Mouse (Mus musculus) heart, adult 2 months (tissue): ENCODE data around the gene Ntn1. TPM values are rescaled to one million over a fixed set of nuclear protein-coding genes. Genes with fewer than 3 reads are reported as not detected.

Experiments
- DNase-seq, 2 experiments: peaks; one replicate each; pipeline ENCODE4 v3.0.0; 2021
- H3K27ac ChIP-seq: fragments of 200-600 bp; 2 replicates; pipeline ENCODE4 v1.8.1; 2022
- H3K27me3 ChIP-seq: fragments of 200-500 bp; 2 replicates; pipeline ENCODE4 v1.6.1; 2012; ENCODE audit warnings: mild to moderate bottlenecking, low read length, inconsistent platforms, mixed read lengths; ENCODE audit not compliant: control insufficient read depth, insufficient read depth
- H3K36me3 ChIP-seq: fragments of 200-500 bp; 2 replicates; pipeline ENCODE4 v1.6.1; 2012; ENCODE audit warnings: low read length, inconsistent platforms; ENCODE audit not compliant: control insufficient read depth, insufficient read depth
- H3K4me1 ChIP-seq: fragments of 200-500 bp; 2 replicates; pipeline ENCODE4 v1.6.1; 2011; ENCODE audit warnings: low read length; ENCODE audit not compliant: control insufficient read depth, insufficient read depth
- H3K4me3 ChIP-seq: fragments of 200-600 bp; 2 replicates; pipeline ENCODE4 v1.8.1; 2022
- H3K79me2 ChIP-seq: fragments of 200-500 bp; replicated peaks from 2 replicates; pipeline ENCODE4 v1.6.1; 2012; ENCODE audit warnings: mild to moderate bottlenecking, inconsistent platforms, low read length, moderate library complexity, mixed read lengths; ENCODE audit not compliant: control insufficient read depth, insufficient read depth
- H3K9ac ChIP-seq: fragments of 200-500 bp; 2 replicates; pipeline ENCODE4 v1.6.1; 2012; ENCODE audit warnings: low read depth, mild to moderate bottlenecking, control low read depth, inconsistent platforms, low read length, mixed read lengths
- CTCF ChIP-seq: fragments of 200-600 bp; IDR thresholded peaks from 2 replicates; pipeline ENCODE4 v1.8.1; 2022; ENCODE audit warnings: antibody characterized with exemption, mild to moderate bottlenecking, moderate library complexity
- EP300 ChIP-seq: fragments of 200-500 bp; IDR thresholded peaks from 2 replicates; pipeline ENCODE4 v1.6.1; 2011; ENCODE audit warnings: low read depth, low read length, control low read depth; ENCODE audit not compliant: insufficient read depth
- POLR2A ChIP-seq: fragments of 200-500 bp; IDR thresholded peaks from 2 replicates; pipeline ENCODE4 v1.6.1; 2011; ENCODE audit warnings: mild to moderate bottlenecking, low read depth, low read length, control low read depth; ENCODE audit not compliant: insufficient read depth
- WGBS: fragments of 180-500 bp; shearing (Covaris S2); methylation state at CpG from one replicate; pipeline ENCODE4 v1.1.7; 2018; 5-methylcytosine and 5-hydroxymethylcytosine counted together
- intact Hi-C: fragments of 180-260 bp; cut with DNase I; formaldehyde crosslinking; loops from one replicate; pipeline ENCODE4 v1.15.1; 2025
- polyA plus RNA-seq: library from polyadenylated mRNA; depleted of rRNA; stranded (reverse); fragments of >200 nt; gene quantifications from 2 replicates; pipeline ENCODE4 v1.2.3, GENCODE M21; 2012
- total RNA-seq, 2 experiments: library from RNA; stranded (reverse); gene quantifications; 2 replicates each; pipeline ENCODE4 v1.2.3; 2021

Gene Ntn1
- total and polyA plus RNA-seq, 3 experiments: 32.4 to 70.5 (median 55.1) TPM

GRCm38 (mm10) chr11:68226654-68227057 is 174.0 kb downstream of the Ntn1 start:
- no peak for DNase-seq
- Histone ChIP-seq H3K9ac (no peak overlapping the region), H3K4me1 (no peaks in the 10 kb centered on the region), H3K27ac (no peak overlapping the region), H3K4me3 (no peak overlapping the region), H3K27me3 (no peaks in the 10 kb centered on the region), H3K36me3 (no peaks in the 10 kb centered on the region), H3K79me2 (no peaks in the 10 kb centered on the region)
- TF ChIP-seq EP300: no peak
- no peak for TF ChIP-seq CTCF
- TF ChIP-seq POLR2A: no peak
- WGBS: 82% methylated on average over 5 of the region's 5 CpGs
- intact Hi-C loops: no loop called here

- H3K9ac ChIP-seq: no peak overlapping the region
- H3K27ac ChIP-seq: no peak overlapping the region
- WGBS: 73% methylated on average over 13 of the region's 13 CpGs
- no peaks in the 10 kb centered on the region for H3K27me3 ChIP-seq
- no peak overlapping the region for H3K4me3 ChIP-seq
- H3K36me3 ChIP-seq: no peaks in the 10 kb centered on the region
- no peaks in the 10 kb centered on the region for H3K79me2 ChIP-seq
- intact Hi-C loops: no loop called here
- no peak for TF ChIP-seq CTCF
- no peak for TF ChIP-seq EP300
- no peak for TF ChIP-seq POLR2A
- no peak for DNase-seq
- no peaks in the 10 kb centered on the region for H3K4me1 ChIP-seq
Observed at GRCm38 (mm10) chr11:68223143-68223542, 177.5 kb downstream of the Ntn1 start.

- Histone ChIP-seq H3K27me3 (no peaks in the 10 kb centered on the region), H3K36me3 (no peaks in the 10 kb centered on the region), H3K4me3 (no peak overlapping the region), H3K4me1 (no peaks in the 10 kb centered on the region; the same call in 1 of the 2 replicates), H3K9ac (no peak overlapping the region), H3K79me2 (no peaks in the 10 kb centered on the region), H3K27ac (no peak overlapping the region)
- no peak for DNase-seq
- TF ChIP-seq EP300: no peak
- TF ChIP-seq POLR2A: no peak
- TF ChIP-seq CTCF: no peak
- WGBS: 82% methylated on average over 7 of the region's 7 CpGs
- intact Hi-C loops: no loop called here
Observed at GRCm38 (mm10) chr11:68222209-68222608, 178.4 kb downstream of the Ntn1 start.

- Histone ChIP-seq H3K79me2 (no peaks in the 10 kb centered on the region), H3K27me3 (no peaks in the 10 kb centered on the region), H3K4me1 (no peaks in the 10 kb centered on the region; the same call in 1 of the 2 replicates), H3K27ac (no peak overlapping the region), H3K36me3 (no peaks in the 10 kb centered on the region), H3K9ac (no peak overlapping the region), H3K4me3 (no peak overlapping the region)
- no peak for DNase-seq
- 86% methylated on average over 4 of the region's 4 CpGs for WGBS
- TF ChIP-seq EP300: no peak
- TF ChIP-seq POLR2A: no peak
- TF ChIP-seq CTCF: no peak
- intact Hi-C loops: no loop called here
Observed at GRCm38 (mm10) chr11:68220733-68221132, 179.9 kb downstream of the Ntn1 start.

- no peak overlapping the region for H3K27ac ChIP-seq
- no peak overlapping the region for H3K9ac ChIP-seq
Observed at GRCm38 (mm10) chr11:68216041-68216440, 184.6 kb downstream of the Ntn1 start.

GRCm38 (mm10) chr11:68215206-68215912 is 185.3 kb downstream of the Ntn1 start:
- Histone ChIP-seq H3K9ac (no peak overlapping the region), H3K79me2 (no peaks in the 10 kb centered on the region), H3K4me3 (no peak overlapping the region), H3K27me3 (no peaks in the 10 kb centered on the region), H3K27ac (no peak overlapping the region), H3K36me3 (no peaks in the 10 kb centered on the region), H3K4me1 (peaks cover 5% of the 10 kb centered on the region)
- no peak for DNase-seq
- TF ChIP-seq POLR2A (no peak), EP300 (no peak), CTCF (no peak)
- WGBS: 33% methylated on average over 6 of the region's 6 CpGs
- intact Hi-C loops: no loop called here

More at GRCm38 (mm10) chr11:68216041-68216440, 184.6 kb downstream of the Ntn1 start:
- intact Hi-C loops: no loop called here
- Histone ChIP-seq H3K4me1 (peaks cover 5% of the 10 kb centered on the region), H3K4me3 (no peak overlapping the region), H3K27me3 (no peaks in the 10 kb centered on the region), H3K79me2 (no peaks in the 10 kb centered on the region), H3K36me3 (no peaks in the 10 kb centered on the region)
- TF ChIP-seq EP300: no peak
- TF ChIP-seq CTCF: no peak
- TF ChIP-seq POLR2A: no peak
- 77% methylated on average over 11 of the region's 11 CpGs for WGBS
- DNase-seq: no peak
